10 mouse cellular contexts compared by ENCODE assay signal in genomic region chr19:7058541-7058940, GRCm38 (mm10). TPM values are rescaled to one million over a fixed set of nuclear protein-coding genes. Genes with fewer than 3 reads are reported as not detected.
A peak's percentile ranks its signal among the peaks of the same experiment; 100 is the strongest.
DNase-seq lines count a peak whose midpoint lies in the region; ATAC-seq and TF ChIP-seq lines count a peak whose summit lies in the region.
"Had no signal": no experiment of that assay in that cellular context is flagged by ENCODE, and none has a peak within 500 bp of the region (broad histone marks: within the 10 kb centered on the region; RNA-seq: fewer than 3 reads in every experiment).

No protein-coding gene starts in this region.

- WGBS in heart, embryonic 13.5 days, result 45% methylated on average over 6 of the region's 6 CpGs
- WGBS in liver, embryonic 12.5 days (ENCODE audit: insufficient replicate concordance), result 66% methylated on average over 6 of the region's 6 CpGs
- 97% methylated on average over 6 of the region's 6 CpGs for WGBS in thymus, adult 2 months

- no peak for TF ChIP-seq POLR2A in testis, adult 2 months (IDR thresholded peaks at IDR 0.05; ENCODE audit: control insufficient read depth, low read depth, low read length)
- TF ChIP-seq POLR2A in thymus, adult 2 months (IDR thresholded peaks at IDR 0.05; ENCODE audit: control insufficient read depth, extremely low read depth, insufficient read depth, low read length, poor library complexity), result no peak

- intact Hi-C loops in heart, postnatal 36 days (cut with DNase I), result no loop called here
- intact Hi-C loops in left cerebral cortex, postnatal 36 days (cut with DNase I), result loop anchor here (10.0 kb wide), 1 partner anchor 286 kb away; the partner anchor contains the start of gene Mark2

- no peak for ATAC-seq in heart, embryonic 13.5 days (ENCODE audit: extremely low read depth, insufficient number of reproducible peaks, low FRiP score, low TSS enrichment)
- ATAC-seq in liver, embryonic 12.5 days, result no peak

- peaks cover 38% of the 10 kb centered on the region for H3K4me1 ChIP-seq in heart, embryonic 13.5 days
- H3K4me1 ChIP-seq in testis, adult 2 months (ENCODE audit: control insufficient read depth, insufficient read depth, low read length), result peaks cover 24% of the 10 kb centered on the region
- peaks cover 44% of the 10 kb centered on the region for H3K4me1 ChIP-seq in liver, embryonic 12.5 days
- peaks cover 18% of the 10 kb centered on the region for H3K4me1 ChIP-seq in thymus, adult 2 months (replicated peaks; ENCODE audit: control insufficient read depth, insufficient read depth, low read length)

- H3K27me3 ChIP-seq in heart, embryonic 13.5 days (replicated peaks), result no peaks in the 10 kb centered on the region
- H3K27me3 ChIP-seq in testis, adult 2 months (ENCODE audit: control insufficient read depth, insufficient read depth, low read length), result no peaks in the 10 kb centered on the region
- peaks cover 29% of the 10 kb centered on the region for H3K27me3 ChIP-seq in liver, embryonic 12.5 days (replicated peaks)
- H3K27me3 ChIP-seq in thymus, adult 2 months (ENCODE audit: control insufficient read depth, insufficient read depth, low read length), result no peaks in the 10 kb centered on the region

- H3K36me3 ChIP-seq in heart, embryonic 13.5 days, result no peaks in the 10 kb centered on the region
- H3K36me3 ChIP-seq in testis, adult 2 months (ENCODE audit: control insufficient read depth, insufficient read depth, low read length), result no peaks in the 10 kb centered on the region
- H3K36me3 ChIP-seq in liver, embryonic 12.5 days, result no peaks in the 10 kb centered on the region
- H3K36me3 ChIP-seq in thymus, adult 2 months (ENCODE audit: control insufficient read depth, insufficient read depth, low read length), result no peaks in the 10 kb centered on the region

- peak overlapping the region; percentile 87 for H3K27ac ChIP-seq in heart, embryonic 13.5 days (replicated peaks)
- H3K27ac ChIP-seq in testis, adult 2 months (ENCODE audit: control insufficient read depth, insufficient read depth, low read depth, low read length), result no peak overlapping the region
- no peak overlapping the region for H3K27ac ChIP-seq in liver, embryonic 12.5 days
- H3K27ac ChIP-seq in thymus, adult 2 months (ENCODE audit: control insufficient read depth, insufficient read depth, low read length), result no peak overlapping the region

- H3K4me3 ChIP-seq in heart, embryonic 13.5 days, result peak overlapping the region; percentile 76
- H3K4me3 ChIP-seq in testis, adult 2 months (ENCODE audit: control insufficient read depth, low read depth, low read length), result peak overlapping the region; percentile 89
- no peak overlapping the region for H3K4me3 ChIP-seq in liver, embryonic 12.5 days
- H3K4me3 ChIP-seq in thymus, adult 2 months (ENCODE audit: control insufficient read depth, insufficient read depth, low read length), result no peak overlapping the region

- TF ChIP-seq CTCF in testis, adult 2 months (IDR thresholded peaks at IDR 0.05; ENCODE audit: control insufficient read depth, insufficient read depth, insufficient replicate concordance, low read depth, low read length), result no peak
- no peak for TF ChIP-seq CTCF in thymus, adult 2 months (IDR thresholded peaks at IDR 0.05; ENCODE audit: borderline replicate concordance, control insufficient read depth, extremely low read depth, insufficient read depth, low read length, poor library complexity)

- no peak for DNase-seq in heart, postnatal 36 days
- no peak for DNase-seq in testis, postnatal 14 days (ENCODE audit: low spot score)
- no peak for DNase-seq in left cerebral cortex, postnatal 36 days (ENCODE audit: low spot score in 2 of 2)
- DNase-seq in thymus, adult 2 months, result no peak
- DNase-seq in frontal cortex, adult 2 months (ENCODE audit: extremely low spot score in 1 of 2, low spot score in 1 of 2), result no peak
- DNase-seq: cerebellum, adult 9-11 months; kidney, adult 18-20 months had no signal

- H3K4me2 ChIP-seq in heart, embryonic 13.5 days, result peak overlapping the region; percentile 100
- peak overlapping the region; percentile 100 for H3K4me2 ChIP-seq in liver, embryonic 12.5 days

- no peaks in the 10 kb centered on the region for H3K9me3 ChIP-seq in heart, embryonic 13.5 days
- no peaks in the 10 kb centered on the region for H3K9me3 ChIP-seq in liver, embryonic 12.5 days (replicated peaks)

- H3K9ac ChIP-seq in heart, embryonic 13.5 days, result peak overlapping the region; percentile 60
- H3K9ac ChIP-seq in liver, embryonic 12.5 days, result no peak overlapping the region

RNA-seq across cellular contexts. Expression of gene Macrod1, which starts 1.9 kb away (rescaled TPM):
- 32.0 and 32.9 TPM in 2 replicates for polyA plus RNA-seq in heart, embryonic 13.5 days (2015; fragmentation: Nextera tagmentation; extraction: Ambion mirVana)
- total RNA-seq in heart, postnatal 36 days (2021), result 100 to 1,000 TPM; 272 to 280 TPM
- 39.2 and 47.3 TPM in 2 replicates for polyA plus RNA-seq in testis, adult 2 months (2012; rRNA removed)
- 6.4 and 7.6 TPM in 2 replicates for polyA plus RNA-seq in liver, embryonic 12.5 days (2016; fragmentation: Nextera tagmentation; extraction: Ambion mirVana)
- 10 to 100 TPM; 14.1 to 17.6 TPM for total RNA-seq in left cerebral cortex, postnatal 36 days (2021)
- 37.5 and 49.3 TPM in 2 replicates for polyA plus RNA-seq in thymus, adult 2 months (2012; rRNA removed)
- polyA plus RNA-seq in frontal cortex, adult 2 months (2012; rRNA removed), result 22.3 and 27.2 TPM in 2 replicates

RNA-seq across cellular contexts. Expression of gene Stip1, which starts 18.8 kb away (rescaled TPM):
- polyA plus RNA-seq in heart, embryonic 13.5 days (2015; fragmentation: Nextera tagmentation; extraction: Ambion mirVana), result 207 and 228 TPM in 2 replicates
- 100 to 1,000 TPM in 1 of 2 experiments, 10 to 100 TPM in 1; 98.7 to 126 TPM for total RNA-seq in heart, postnatal 36 days (2021)
- 53.1 and 54.5 TPM in 2 replicates for polyA plus RNA-seq in testis, adult 2 months (2012; rRNA removed)
- polyA plus RNA-seq in liver, embryonic 12.5 days (2016; fragmentation: Nextera tagmentation; extraction: Ambion mirVana), result 218 and 230 TPM in 2 replicates
- total RNA-seq in left cerebral cortex, postnatal 36 days (2021), result 100 to 1,000 TPM; 179 to 201 TPM
- polyA plus RNA-seq in thymus, adult 2 months (2012; rRNA removed), result 87.4 and 89.5 TPM in 2 replicates
- 141 and 148 TPM in 2 replicates for polyA plus RNA-seq in frontal cortex, adult 2 months (2012; rRNA removed)

RNA-seq across cellular contexts. Expression of gene Fermt3, which starts 39.3 kb away (rescaled TPM):
- polyA plus RNA-seq in heart, embryonic 13.5 days (2015; fragmentation: Nextera tagmentation; extraction: Ambion mirVana), result 7.6 and 8.1 TPM in 2 replicates
- 1 to 10 TPM; 4.2 to 5.9 TPM for total RNA-seq in heart, postnatal 36 days (2021)
- 1.3 and 1.4 TPM in 2 replicates for polyA plus RNA-seq in testis, adult 2 months (2012; rRNA removed)
- 135 and 147 TPM in 2 replicates for polyA plus RNA-seq in liver, embryonic 12.5 days (2016; fragmentation: Nextera tagmentation; extraction: Ambion mirVana)
- total RNA-seq in left cerebral cortex, postnatal 36 days (2021), result 1 to 10 TPM; 3.7 to 4.9 TPM
- polyA plus RNA-seq in thymus, adult 2 months (2012; rRNA removed), result 345 and 352 TPM in 2 replicates
- polyA plus RNA-seq in frontal cortex, adult 2 months (2012; rRNA removed), result 5.1 and 5.5 TPM in 2 replicates

RNA-seq across cellular contexts. Expression of gene Flrt1, which starts 47.0 kb away (rescaled TPM):
- polyA plus RNA-seq in heart, embryonic 13.5 days (2015; fragmentation: Nextera tagmentation; extraction: Ambion mirVana), result 1.1 and 1.4 TPM in 2 replicates
- under 1 TPM; 0.84 to 1.00 TPM for total RNA-seq in heart, postnatal 36 days (2021)
- polyA plus RNA-seq in testis, adult 2 months (2012; rRNA removed), result 2.3 and 3.1 TPM in 2 replicates
- 0.23 TPM in 2 replicates for polyA plus RNA-seq in liver, embryonic 12.5 days (2016; fragmentation: Nextera tagmentation; extraction: Ambion mirVana)
- 10 to 100 TPM; 36.2 to 41.7 TPM for total RNA-seq in left cerebral cortex, postnatal 36 days (2021)
- polyA plus RNA-seq in thymus, adult 2 months (2012; rRNA removed), result 0.59 and 0.64 TPM in 2 replicates
- polyA plus RNA-seq in frontal cortex, adult 2 months (2012; rRNA removed), result 8.1 TPM in 2 replicates

Comparison
In these comparisons a context has a peak if more than half of its experiments do, and no peak if none do; other contexts are left out.
1. H3K4me3 ChIP-seq: peak in heart, embryonic 13.5 days (single experiment) and testis, adult 2 months (single experiment); none in liver, embryonic 12.5 days (single experiment) and thymus, adult 2 months (single experiment).
2. RNA of gene Fermt3, which starts 39.3 kb away (polyA plus RNA-seq): 345 to 352 TPM in thymus, adult 2 months and 135 to 147 TPM in liver, embryonic 12.5 days; 7.6 to 8.1 TPM in heart, embryonic 13.5 days, 5.1 to 5.5 TPM in frontal cortex, adult 2 months and 1.3 to 1.4 TPM in testis, adult 2 months; every median in the first group is over 10 times any median in the second.